Mouse (Mus musculus) neural tube, embryonic 10.5 days (tissue): ENCODE measurements around the gene Ttc39a.
A peak's percentile ranks its signal among the peaks of the same experiment; 100 is the strongest.
"Not testable (repeated sequence)": the region's sequence is repeated elsewhere in the genome, so short reads cannot be mapped to it uniquely, and the experiment has no call there.

Experiments
- DNase-seq: peaks from one replicate; pipeline ENCODE4 v3.0.0-alpha.2; 2017; ENCODE audit warnings: low spot score; ENCODE audit errors: extremely low spot score

The Ttc39a gene

DNA sequence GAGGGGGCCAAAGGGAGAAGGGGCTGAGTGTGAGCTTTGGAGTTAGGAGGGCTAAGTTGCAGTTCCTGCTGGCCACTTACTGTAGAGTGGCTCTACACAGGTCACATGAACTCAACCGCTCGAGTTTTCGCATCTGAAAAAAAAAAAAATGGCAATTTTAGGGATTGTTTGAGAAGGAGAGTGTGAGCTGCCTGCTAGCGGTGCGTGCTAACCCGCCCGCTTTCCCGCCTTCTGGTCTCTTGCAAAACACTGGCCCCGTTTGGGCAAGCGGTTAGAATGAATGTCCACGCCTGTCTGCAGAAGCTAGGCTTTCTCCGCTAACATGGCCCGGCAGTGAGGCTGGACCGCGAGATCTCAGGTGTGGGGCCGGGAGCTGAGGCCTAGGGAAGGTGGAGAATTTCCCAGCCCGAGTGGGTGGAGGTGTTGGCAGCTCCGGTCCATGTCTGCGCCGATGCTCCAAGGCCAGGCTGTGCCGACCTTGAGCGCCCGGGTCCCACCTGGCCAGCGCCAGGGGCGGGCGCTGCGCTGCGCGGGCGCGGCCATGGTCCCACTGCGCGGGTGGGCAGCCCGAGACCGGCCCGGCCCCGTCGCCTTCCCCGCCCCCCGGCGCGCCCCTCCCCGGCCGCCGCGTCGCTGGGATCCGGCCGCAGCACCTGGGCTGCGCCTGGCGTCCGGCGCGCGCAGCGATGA lies at the start of gene Ttc39a:
Gene Ttc39a, plus strand, starts transcription at position 138 of the 690 bp plus-strand sequence.
- peak; percentile 61 for DNase-seq

DNA sequence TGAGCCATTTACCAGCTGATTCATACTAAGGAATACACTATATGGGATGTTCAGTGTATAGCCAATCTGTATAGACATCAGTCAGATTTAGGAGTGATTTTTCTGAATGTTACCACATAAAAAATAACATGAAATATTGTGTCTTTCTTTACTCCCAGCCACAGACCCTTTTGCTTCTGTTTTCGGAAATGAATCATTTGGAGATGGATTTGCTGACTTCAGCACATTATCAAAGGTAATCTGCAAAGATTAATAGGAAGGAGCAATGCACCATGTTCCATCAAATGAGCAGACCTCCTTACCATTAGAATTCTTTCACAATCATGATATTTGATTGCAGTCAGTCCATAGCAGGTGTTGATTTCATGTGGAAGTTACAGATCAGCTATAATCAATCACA lies 28.3 kb upstream of the Ttc39a start:
- DNase-seq = no peak

DNA sequence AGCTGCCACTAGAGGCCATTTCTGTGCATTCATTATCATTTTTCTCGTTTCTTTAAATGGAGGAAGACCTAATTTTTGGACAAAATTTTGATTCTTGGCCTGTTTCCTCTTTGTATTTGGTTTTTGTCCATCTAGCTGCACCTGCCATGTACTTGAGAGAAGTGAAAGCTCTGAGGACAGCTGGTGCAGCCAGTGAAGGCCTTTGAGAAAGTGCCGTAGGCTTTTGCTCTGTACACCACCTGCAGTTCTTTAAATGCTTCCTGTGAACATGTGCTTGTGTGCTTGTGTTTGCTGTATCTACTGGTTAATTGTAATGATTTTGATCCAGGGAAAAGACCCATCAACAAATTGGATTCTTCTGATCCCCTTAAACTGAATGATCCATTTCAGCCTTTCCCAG lies 24.0 kb upstream of the Ttc39a start:
- no peak for DNase-seq

DNA sequence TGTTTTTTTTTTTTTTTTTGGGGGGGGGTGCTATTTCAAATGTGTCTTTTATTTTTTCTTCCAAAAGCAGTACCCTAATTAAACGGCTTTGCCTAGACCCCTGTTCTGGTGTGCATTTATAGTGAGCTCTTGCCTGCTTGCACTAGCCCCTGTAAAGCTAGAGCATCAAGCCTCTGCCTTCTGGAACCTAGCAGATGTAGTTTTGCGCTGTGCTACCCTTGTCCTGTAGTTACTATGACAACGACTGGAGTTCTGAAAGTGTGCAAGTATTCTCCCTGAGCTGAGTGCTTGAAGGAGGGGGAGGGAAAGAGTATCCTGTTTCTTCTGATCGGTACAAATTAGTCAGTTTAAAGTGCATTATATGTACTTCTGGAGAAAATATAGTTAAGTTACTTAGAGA lies 20.8 kb upstream of the Ttc39a start:
- no peak for DNase-seq

DNA sequence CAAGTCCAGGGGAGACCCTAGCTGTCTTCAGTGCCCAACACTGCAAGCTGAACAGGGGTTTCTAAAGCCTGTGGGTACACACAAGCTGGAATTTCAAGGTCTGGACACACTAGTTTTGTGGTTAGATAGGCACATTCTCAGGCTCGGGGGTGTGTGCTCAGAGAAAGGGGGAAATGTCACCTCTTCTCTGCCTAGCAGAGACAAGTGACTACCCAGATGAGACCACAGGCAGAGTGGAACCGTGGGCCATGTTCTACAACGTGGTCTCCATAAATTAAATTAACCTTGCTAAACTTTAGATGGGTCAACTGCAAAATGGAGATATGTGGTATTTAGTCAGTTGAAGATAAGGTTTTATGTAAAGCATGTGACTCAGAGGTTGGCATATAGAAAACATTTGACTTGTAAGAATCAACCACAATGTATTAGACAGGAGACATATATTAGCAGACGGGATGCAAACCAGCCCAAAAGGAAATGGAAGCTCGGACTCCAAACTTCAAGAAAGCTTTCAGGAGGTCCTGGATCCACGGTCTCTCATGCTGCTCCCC lies 13.1 kb upstream of the Ttc39a start:
- DNase-seq = no peak

DNA sequence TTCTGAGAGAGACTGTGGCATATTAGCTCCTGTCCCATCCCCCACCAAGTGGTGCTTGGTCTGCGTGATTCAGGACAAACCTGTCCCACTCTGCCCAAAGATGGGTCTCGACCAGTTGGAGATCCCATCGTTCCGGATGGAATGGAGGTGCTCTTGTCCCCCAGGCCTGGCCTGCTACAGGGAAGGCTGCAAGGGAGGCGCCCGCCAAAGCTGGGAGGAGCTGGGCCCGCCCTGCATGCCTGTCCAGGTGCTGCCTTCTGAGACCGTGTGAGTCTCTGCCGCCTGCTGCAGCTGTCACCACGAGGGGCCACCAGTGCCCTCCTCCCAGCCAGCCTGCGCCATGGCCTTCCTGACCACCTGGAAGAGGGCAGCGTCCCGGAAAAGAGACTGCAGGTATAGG lies 12.5 kb upstream of the Ttc39a start:
- DNase-seq = no peak

DNA sequence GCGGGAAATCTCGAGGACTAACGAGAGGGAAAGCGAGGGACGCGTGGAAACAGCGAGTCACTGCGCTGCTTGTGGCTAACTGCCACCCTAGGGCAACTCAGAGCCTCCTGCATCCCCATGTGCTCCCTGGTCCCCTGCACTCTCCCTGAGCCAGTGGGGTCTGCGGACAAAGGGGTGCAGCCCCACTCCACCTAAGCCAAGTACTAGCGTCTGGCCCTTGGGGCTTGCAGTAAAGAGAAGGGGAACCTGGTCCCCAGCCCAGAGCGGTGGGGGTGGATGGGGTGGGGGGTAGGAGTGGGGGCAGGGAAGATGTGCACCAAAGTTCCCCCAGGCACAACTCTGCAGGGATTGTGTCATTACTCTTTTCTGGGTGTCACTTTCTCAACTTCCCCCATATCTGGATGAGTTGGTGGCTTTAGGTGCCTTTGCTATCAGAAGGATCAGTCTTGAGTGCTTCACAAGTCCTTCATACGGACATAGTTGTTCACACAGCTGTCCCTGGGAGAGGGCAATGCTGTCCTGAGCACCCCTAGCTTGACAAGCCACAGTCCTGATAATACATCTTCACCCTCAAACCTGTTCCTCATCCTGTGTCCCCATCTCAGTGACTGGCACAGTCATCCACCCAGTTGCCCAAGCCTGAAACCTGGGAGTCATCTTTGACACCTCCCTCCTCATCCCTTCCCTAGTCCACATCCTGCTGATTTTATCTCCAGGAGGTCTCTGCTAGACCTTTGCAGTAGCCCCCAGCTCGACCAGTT lies 11.9 kb upstream of the Ttc39a start:
- no peak for DNase-seq

DNA sequence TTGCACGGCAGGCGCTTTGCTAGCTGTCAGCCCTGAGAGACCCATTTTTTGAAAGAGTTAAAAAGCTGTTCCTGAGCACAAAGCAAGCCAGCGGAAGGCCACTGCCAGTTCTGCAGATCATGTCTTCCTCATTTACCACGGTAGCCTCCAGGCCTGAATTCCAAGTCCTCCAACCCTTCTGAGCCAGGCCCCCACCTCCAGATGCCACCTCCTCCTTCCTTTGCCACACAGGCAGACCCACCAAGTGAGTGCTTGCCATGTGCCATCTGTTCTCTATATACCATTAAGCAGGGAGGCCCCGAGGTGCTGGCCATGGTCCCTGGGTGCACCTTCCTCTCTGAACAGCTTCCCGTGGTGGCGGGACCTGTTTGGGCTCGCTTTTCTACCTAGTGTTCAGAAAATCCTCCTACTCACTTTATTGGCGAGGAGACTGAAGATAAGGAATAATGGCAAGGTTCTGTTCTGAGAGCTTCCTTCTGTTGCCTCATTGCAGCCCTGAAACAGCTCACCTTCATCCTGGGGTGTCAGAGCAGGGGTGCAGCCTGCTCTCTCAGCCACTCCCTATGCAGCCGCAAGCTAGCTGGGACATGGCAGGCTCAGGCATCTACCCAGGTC lies 6.0 kb upstream of the Ttc39a start:
- DNase-seq = no peak

DNA sequence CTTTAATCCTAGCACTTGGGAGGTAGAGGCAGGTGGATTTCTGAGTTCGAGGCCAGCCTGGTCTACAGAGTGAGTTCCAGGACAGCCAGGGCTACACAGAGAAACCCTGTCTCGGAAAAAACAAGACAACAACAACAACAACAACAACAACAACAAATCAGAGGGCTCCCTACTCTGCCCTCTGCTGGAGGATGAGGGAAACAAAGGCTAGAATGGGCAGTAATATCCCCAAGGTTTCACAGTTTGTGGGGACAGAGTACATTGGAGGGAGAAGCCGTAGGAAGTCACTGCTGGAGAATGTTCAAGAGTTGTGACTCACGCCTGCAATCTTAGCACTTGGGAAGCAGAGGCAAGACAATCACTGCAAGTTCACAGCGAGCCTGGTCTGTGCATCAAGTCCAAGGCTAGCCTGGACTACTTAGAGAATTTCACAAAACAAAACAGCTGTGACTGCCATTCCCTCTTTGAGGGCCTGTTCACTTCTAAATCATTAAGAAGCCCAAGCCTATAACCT lies 5.2 kb upstream of the Ttc39a start:
- no peak for DNase-seq

DNA sequence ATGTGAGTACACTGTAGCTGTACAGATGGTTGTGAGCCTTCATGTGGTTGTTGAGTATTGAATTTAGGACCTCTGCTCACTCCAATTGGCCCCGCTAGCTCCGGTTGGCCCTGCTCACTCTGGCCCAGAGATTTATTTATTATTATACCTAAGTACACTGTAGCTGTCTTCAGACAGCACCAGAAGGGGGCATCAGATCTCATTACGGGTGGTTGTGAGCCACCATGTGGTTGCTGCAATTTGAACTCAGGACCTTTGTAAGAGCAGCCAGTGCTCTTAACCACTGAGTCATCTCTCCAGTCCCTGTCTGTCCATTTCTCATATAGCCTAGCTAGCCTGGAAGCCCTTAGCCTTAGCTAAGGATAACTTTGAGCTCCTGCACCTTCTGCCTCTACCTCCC lies 1.5 kb upstream of the Ttc39a start:
- DNase-seq = not testable (repeated sequence)

DNA sequence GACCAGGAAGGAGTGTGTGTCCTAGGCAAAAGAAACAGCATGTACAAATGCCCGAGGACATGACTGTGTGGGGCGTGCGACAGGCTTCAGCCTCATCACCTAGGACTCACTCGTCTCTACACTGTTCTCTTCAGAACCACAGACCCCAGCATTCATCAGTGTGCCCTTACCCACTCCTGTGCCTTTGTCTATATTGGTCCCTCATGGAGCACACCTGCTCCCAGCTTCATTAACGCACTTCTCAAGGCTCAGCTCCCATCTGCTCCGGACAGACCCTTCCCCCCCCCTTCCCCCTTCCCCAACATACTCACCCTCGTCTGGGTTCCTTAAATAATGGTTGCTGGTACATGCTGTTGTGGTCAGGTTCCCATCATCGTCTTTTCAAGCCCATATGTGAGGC lies 1.0 kb upstream of the Ttc39a start:
- DNase-seq = no peak

DNA sequence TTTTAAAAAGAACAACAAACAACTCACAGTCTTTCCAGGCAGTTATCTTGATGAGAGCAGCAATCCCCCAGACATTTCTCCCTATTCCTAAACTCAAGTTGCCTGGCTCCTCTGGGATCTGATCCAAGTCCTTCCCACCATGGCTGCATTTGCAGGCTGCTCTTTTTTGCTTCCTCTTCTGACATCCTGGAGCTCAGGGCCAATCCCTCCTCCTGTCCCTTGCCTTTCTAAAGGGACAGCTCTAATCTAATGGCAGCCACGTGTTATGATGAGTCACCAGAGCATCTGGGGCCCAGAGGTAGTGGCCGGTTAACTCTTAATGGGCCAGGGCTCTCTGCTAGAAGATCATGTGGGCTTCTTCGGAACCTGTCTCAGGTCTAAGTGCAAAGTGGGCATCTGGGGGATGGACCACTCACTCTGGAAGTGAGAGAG lies 353 bp upstream of the Ttc39a start:
- DNase-seq = peak; percentile 46

DNA sequence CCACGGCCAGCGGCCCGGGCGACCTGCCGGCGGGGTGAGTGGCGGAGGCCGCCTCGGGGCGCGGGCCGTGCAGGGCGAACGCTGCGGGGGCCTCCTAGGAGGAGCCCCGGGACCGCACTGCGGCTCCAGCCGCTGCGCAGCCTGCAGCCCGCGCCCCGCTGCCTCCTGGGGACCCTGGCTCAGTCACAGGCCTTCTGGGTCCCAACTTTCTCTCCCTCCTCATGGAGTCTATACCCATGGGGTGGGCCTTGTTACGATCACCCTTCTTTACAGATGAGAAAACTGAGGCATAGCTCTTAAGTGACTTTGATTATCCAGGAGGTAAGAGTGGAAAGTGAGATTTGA lies 725 bp downstream of the Ttc39a start:
- DNase-seq = no peak

DNA sequence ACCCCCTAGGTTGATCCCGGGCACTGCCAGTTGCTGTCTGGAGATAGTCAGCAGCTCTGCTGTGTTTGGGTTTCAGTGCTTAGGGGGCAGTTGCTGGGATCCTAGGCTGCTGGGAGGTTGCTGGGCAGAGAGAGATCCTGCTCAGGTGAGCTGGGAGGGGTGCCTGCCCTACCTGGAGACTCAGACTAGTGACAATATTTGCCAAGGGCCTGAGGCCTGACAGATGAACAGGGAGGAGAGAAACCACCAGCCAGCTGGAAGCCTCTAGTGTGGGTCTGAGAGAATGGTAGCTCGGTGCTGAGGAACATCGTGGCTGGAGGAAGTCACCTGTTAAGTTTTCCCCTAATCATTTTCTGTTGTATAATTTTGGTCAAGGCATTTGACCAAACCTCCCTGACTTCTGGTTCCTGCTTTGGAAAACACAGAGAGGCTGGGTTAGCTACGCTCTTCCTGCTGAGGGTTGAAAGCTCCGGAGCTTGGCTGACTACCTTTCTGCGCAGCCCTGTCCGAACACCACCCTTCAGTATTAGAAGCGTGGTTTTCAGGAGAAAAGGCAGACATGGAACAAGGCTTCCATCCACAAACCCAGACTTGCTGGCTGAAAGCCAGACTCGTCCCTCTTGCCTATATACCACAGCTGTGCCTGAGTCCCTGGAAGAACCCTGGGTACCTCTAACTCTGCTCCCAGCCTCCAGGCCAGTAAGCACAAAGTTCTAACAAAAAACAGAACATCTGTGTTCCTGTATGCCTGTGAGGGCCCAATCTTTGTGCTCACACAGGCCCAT lies 1.5 kb downstream of the Ttc39a start:
- no peak for DNase-seq

DNA sequence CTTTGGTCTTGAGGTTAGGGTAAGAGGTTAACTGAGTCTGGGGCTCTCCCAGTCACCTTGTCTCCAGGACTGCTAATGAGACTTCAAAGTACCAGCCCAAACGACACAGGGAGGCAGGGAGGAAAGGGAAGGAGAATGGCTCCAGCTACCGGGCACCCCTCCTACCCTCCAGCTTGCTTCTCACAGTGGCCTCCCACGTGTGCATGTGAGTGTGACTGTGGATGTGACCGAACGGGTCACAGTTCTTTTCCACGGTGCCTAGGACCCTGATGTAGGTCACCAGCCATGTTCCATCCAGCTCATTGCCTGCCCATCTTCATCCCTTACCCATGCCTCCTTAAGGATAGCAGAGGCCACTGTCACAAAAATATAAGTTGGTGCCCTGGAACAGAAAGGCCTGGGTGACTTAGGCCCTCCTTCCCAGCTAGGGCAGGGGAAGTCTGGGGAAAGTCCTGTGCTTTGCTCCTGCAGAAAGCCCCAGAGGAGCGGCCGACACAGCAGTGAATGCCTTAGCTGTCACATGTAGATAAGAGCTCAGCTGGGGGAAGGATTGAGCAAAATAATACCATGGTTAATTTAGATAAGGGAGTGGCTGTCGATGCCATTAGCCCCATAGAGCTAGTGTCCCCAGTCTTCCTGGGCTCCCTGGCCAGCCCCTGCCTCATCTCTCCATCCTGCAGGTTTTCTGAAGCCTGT lies 4.4 kb downstream of the Ttc39a start:
- DNase-seq = no peak

DNA sequence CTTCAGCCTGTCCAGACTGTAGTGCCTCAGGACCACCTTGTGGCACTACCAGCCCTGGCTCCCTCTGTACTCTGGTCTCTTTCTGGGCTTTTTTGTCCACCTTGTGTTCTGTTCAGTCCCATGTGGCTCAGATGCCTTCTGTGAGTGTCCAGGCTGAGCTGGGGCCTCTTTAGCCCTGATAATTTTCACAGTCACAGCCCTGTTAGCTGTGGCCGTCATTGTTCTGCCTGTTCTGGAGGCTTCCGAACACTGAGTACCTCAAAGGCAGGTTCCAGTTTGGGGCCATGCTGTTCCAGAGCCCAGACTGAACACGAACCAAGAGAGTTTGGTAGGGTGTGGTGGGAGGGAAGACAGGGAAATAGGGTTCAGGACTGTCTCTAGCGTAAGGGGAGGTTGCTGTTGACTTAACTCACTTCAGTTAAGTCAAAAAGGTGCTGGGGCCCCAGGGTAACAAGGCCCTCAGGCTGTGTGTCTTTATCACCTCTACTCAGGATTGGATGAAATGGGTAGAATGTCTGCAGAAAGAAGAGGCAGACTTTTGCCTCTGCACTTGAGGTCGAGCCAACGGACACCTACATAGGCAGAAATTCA lies 5.0 kb downstream of the Ttc39a start:
- no peak for DNase-seq

DNA sequence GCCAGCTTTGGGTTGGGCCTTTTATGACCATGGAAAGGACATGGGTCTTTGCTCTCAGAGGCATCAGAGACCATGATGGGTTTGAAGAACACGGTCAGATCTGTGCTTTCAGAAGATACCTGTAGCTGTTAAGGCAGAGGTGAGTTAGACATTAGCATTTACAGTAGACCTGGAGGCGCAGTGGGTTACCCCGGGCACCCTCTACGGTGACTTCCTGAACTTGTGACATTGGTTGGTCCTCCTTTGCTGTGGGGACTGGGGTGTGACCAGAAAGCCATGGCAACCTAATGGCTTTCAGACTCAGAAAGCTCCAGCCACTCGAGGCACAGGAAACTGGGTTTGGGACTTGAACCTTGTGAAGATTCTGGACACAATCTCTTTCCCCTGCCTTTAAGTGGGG lies 5.8 kb downstream of the Ttc39a start:
- DNase-seq = no peak

DNA sequence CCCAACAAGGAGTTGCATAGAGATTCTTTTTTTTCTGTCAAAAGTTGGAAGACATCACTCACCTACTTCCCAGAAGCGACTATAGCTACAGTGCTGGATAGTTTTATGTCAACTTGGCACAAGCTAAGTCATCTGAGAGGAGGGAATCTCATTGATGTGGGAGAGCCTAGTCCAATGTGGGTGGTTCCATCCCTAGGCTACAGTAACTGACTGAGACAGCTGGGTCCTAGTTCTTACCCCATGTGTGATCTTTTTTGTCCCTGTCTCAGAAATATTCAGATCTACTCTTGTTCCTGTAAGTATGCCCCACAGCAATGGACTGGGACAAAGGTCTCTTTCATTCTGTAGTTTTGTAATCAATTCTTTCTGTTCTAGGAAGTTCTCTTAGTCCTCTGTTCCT lies 11.6 kb downstream of the Ttc39a start:
- no peak for DNase-seq

DNA sequence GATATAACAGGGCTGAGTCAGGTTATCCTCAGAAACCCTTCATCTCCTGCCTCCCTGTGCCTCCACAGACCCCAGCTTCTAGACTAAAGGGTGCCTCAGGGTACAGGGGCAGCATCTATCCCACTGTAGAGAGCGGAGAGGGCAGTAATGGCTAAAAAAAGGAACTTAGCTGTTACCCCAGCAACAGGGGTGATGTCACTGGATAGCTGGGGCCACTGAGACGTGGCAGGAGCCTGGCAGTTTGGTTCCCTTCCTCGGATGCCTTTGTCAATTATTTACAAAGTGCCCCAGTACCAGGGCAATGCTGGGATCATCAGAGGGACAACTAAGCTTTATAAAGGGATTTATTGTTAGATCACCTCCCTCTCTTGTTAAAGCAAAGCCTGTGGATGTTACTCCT lies 12.6 kb downstream of the Ttc39a start:
- no peak for DNase-seq

DNA sequence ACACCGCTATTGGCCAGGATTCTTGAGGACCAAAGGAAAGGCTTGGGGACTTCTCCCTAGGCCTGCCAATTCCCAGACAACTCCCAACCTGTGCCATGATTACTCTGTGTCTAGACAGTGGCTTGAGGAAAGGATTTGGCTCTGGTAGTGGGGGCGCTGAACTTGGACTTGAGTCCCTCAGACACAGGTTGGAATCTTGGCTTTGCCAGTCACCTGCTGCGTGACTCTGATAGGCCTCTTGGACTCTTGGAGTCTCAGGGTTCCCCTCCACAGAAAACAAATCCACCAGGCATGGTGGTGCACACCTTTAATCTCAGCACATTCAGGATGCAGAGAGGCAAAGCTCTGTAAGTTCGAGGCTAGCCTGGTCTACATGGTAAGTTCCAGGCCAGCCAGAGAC lies 13.1 kb downstream of the Ttc39a start:
- DNase-seq = no peak
